Mouse (Mus musculus) limb, embryonic 14.5 days (tissue): ENCODE measurements at regions not wholly inside any gene's neighbourhood (a gene's known extent, or its start where the extent isn't known, plus 50 kb on each side); places are given as distances from the start of the nearest gene placed in this dataset.

ENCODE experiments used
- ATAC-seq: fragments of 200-750 bp; cut with Nextera tagmentation; 2 replicates; pipeline ENCODE4 v1.8.0; 2017; ENCODE audit warnings: low read depth, moderate number of reproducible peaks, moderate TSS enrichment; ENCODE audit not compliant: low FRiP score
- DNase-seq: peaks from one replicate; pipeline ENCODE4 v3.0.0-alpha.2; 2015; ENCODE audit warnings: low spot score
- H3K27ac ChIP-seq: fragments of 300-500 bp; sonication (generic); replicated peaks from 2 replicates; pipeline ENCODE4 v1.5.1; 2014; ENCODE audit warnings: low read depth, mild to moderate bottlenecking, low read length, moderate library complexity, mixed read lengths
- H3K27me3 ChIP-seq: fragments of 300-500 bp; sonication (generic); 2 replicates; pipeline ENCODE4 v1.6.1; 2014; ENCODE audit warnings: low read length, mixed read lengths; ENCODE audit not compliant: control insufficient read depth, insufficient read depth
- H3K36me3 ChIP-seq: fragments of 300-500 bp; sonication (generic); 2 replicates; pipeline ENCODE4 v1.6.1; 2014; ENCODE audit warnings: mild to moderate bottlenecking, low read length, moderate library complexity, mixed read lengths; ENCODE audit not compliant: control insufficient read depth, insufficient read depth
- H3K4me1 ChIP-seq: fragments of 300-500 bp; sonication (generic); 2 replicates; pipeline ENCODE4 v1.6.1; 2014; ENCODE audit warnings: antibody characterized with exemption, low read length, mixed read lengths; ENCODE audit not compliant: control insufficient read depth, insufficient read depth
- H3K4me2 ChIP-seq: fragments of 300-500 bp; sonication (generic); replicated peaks from 2 replicates; pipeline ENCODE4 v1.6.1; 2014; ENCODE audit warnings: low read depth, mild to moderate bottlenecking, low read length, moderate library complexity; ENCODE audit not compliant: severe bottlenecking
- H3K4me3 ChIP-seq: fragments of 300-500 bp; sonication (generic); replicated peaks from 2 replicates; pipeline ENCODE4 v1.5.1; 2014; ENCODE audit warnings: low read length
- H3K9ac ChIP-seq: fragments of 300-500 bp; sonication (generic); 2 replicates; pipeline ENCODE4 v1.6.1; 2014; ENCODE audit warnings: mild to moderate bottlenecking, low read depth, low read length, moderate library complexity; ENCODE audit not compliant: severe bottlenecking
- H3K9me3 ChIP-seq: fragments of 300-500 bp; sonication (generic); 2 replicates; pipeline ENCODE4 v1.6.1; 2016; ENCODE audit warnings: low read length; ENCODE audit not compliant: control insufficient read depth
- POLR2A ChIP-seq: fragments of 200-500 bp; IDR thresholded peaks from 2 replicates; pipeline ENCODE4 v1.8.0; 2012; ENCODE audit warnings: inconsistent platforms, mild to moderate bottlenecking, moderate library complexity, borderline replicate concordance; ENCODE audit not compliant: insufficient read depth, insufficient read length; ENCODE audit errors: extremely low read depth
- WGBS: fragments of 180-500 bp; shearing (Covaris S2); extraction: QIAGEN DNeasy Blood & Tissue Kit; methylation state at CpG from one replicate; pipeline ENCODE4 v1.1.7; 2014; 5-methylcytosine and 5-hydroxymethylcytosine counted together

- no peaks in the 10 kb centered on the region for H3K9me3 ChIP-seq
- no peaks in the 10 kb centered on the region for H3K36me3 ChIP-seq
- ATAC-seq (no peak), DNase-seq (no peak)
- H3K4me2 ChIP-seq, result no peak overlapping the region
- no peak overlapping the region for H3K9ac ChIP-seq
- H3K4me3 ChIP-seq, result no peak overlapping the region
- H3K27ac ChIP-seq, result no peak overlapping the region
- peaks cover 7% of the 10 kb centered on the region for H3K4me1 ChIP-seq
- TF ChIP-seq POLR2A, result no peak
- 75% methylated on average over 5 of the region's 5 CpGs for WGBS
- no peaks in the 10 kb centered on the region for H3K27me3 ChIP-seq
Observed at GRCm38 (mm10) chr6:100966481-100966880, 133.1 kb downstream of the Ppp4r2 start.

GRCm38 (mm10) chr6:100968080-100968856 lies 134.8 kb downstream of the Ppp4r2 start:
- H3K4me1 ChIP-seq, result peaks cover 14% of the 10 kb centered on the region
- no peak for ATAC-seq
- H3K27me3 ChIP-seq, result no peaks in the 10 kb centered on the region
- no peaks in the 10 kb centered on the region for H3K9me3 ChIP-seq
- no peak overlapping the region for H3K27ac ChIP-seq
- no peak for TF ChIP-seq POLR2A
- H3K36me3 ChIP-seq, result no peaks in the 10 kb centered on the region
- no peak overlapping the region for H3K4me2 ChIP-seq
- WGBS, result 87% methylated on average over 12 of the region's 12 CpGs
- no peak for DNase-seq
- H3K9ac ChIP-seq, result no peak overlapping the region
- H3K4me3 ChIP-seq, result no peak overlapping the region

DNA sequence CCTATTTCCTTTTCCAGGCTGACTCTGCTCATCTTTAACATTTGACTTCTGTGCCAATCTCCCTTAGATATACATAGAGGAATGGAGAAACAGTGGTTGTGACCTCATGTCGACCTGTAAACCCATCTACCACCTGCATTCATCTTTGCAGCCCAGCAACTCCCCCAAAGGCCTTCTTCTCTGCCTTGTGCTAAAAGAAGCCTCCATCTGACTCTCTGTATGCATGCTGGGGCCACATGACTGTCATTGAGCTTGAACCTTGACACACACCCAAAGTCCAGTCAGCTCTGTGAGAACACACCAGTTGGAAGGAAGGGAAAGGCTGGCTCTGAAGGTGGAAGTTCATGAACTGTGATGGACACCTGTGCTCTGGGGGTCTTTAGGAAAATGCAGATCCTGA lies 135.5 kb downstream of the Ppp4r2 start:
- Histone ChIP-seq H3K4me2 (no peak overlapping the region), H3K27ac (no peak overlapping the region), H3K27me3 (no peaks in the 10 kb centered on the region), H3K4me3 (no peak overlapping the region), H3K4me1 (peaks cover 14% of the 10 kb centered on the region), H3K36me3 (no peaks in the 10 kb centered on the region), H3K9me3 (no peaks in the 10 kb centered on the region), H3K9ac (no peak overlapping the region)
- no peak for TF ChIP-seq POLR2A
- 75% methylated on average over 1 of the region's 1 CpGs for WGBS
- ATAC-seq (no peak), DNase-seq (no peak)

DNA sequence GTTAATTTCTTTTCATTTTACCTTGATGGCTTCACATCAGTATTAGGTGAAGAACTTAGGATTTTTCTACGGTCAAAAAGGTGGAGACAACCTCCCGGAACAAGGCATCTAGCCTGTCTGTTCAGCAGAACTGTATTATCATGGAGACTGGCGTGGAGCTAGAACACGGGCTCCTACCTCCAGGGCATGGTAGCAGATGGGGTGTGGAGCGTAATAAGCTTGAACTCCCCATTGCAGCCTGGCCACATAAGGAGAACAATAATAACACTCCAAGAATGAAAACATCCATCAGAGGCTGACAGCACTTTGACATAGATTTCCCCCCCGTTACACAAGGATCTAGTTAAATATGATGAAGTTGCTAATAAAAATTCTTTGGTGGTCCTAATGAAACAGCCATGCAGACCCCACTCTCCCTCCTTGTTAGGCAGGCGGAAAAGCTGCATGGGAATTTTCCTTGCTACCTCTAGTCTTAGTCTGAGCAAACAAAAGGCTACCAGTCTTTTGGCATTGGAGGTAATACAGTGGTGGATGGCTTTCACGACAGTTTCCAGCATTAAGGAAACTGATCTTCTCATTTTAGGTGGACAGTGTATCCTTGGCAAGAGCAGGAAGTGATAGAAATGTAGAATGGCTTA lies 137.5 kb downstream of the Ppp4r2 start:
- H3K4me1 ChIP-seq, result peaks cover 20% of the 10 kb centered on the region
- DNase-seq (no peak), ATAC-seq (no peak)
- H3K9me3 ChIP-seq, result no peaks in the 10 kb centered on the region
- no peak overlapping the region for H3K4me2 ChIP-seq
- H3K4me3 ChIP-seq, result no peak overlapping the region
- no peaks in the 10 kb centered on the region for H3K36me3 ChIP-seq
- 37% methylated on average over 8 of the region's 8 CpGs for WGBS
- no peaks in the 10 kb centered on the region for H3K27me3 ChIP-seq
- no peak for TF ChIP-seq POLR2A
- H3K9ac ChIP-seq, result no peak overlapping the region
- no peak overlapping the region for H3K27ac ChIP-seq

GRCm38 (mm10) chr6:100971462-100971955 lies 138.1 kb downstream of the Ppp4r2 start:
- no peak overlapping the region for H3K4me2 ChIP-seq
- no peaks in the 10 kb centered on the region for H3K36me3 ChIP-seq
- no peaks in the 10 kb centered on the region for H3K9me3 ChIP-seq
- no peak overlapping the region for H3K9ac ChIP-seq
- no peak for DNase-seq
- no peak overlapping the region for H3K4me3 ChIP-seq
- no peak for TF ChIP-seq POLR2A
- WGBS, result 63% methylated on average over 6 of the region's 6 CpGs
- H3K4me1 ChIP-seq, result peaks cover 26% of the 10 kb centered on the region
- no peak for ATAC-seq
- no peak overlapping the region for H3K27ac ChIP-seq
- no peaks in the 10 kb centered on the region for H3K27me3 ChIP-seq
